Mouse (Mus musculus) kidney, adult 2 months (tissue): ENCODE measurements at regions not wholly inside any gene's neighbourhood (a gene's known extent, or its start where the extent isn't known, plus 50 kb on each side); places are given as distances from the start of the nearest gene placed in this dataset.

ENCODE experiments used
- CTCF ChIP-seq: fragments of 200-500 bp; conservative IDR thresholded peaks from 2 replicates; pipeline ENCODE4 v1.5.1; 2011; ENCODE audit warnings: low read depth, mild to moderate bottlenecking, control low read depth, low read length, moderate library complexity, mixed read lengths; ENCODE audit not compliant: insufficient read depth, insufficient read length
- POLR2A ChIP-seq: fragments of 200-500 bp; IDR thresholded peaks from one replicate; pipeline ENCODE4 v1.6.1; 2011; ENCODE audit warnings: low read depth, low read length, control low read depth

- TF ChIP-seq CTCF (peak; percentile 14; the same call in 1 of the 2 replicates), POLR2A (no peak)
Observed at GRCm38 (mm10) chr6:36147267-36147666, 240.6 kb upstream of the Chrm2 start.
